Mouse (Mus musculus) spleen, postnatal 14 days (tissue): ENCODE data around the gene Ssna1.
A peak's percentile ranks its signal among the peaks of the same experiment; 100 is the strongest.

ENCODE experiments used
- DNase-seq, 2 experiments: peaks; one replicate each; pipeline ENCODE4 v3.0.0; 2021 to 2022; ENCODE audit warnings: low spot score in 2 of 2

Ssna1 gene

GRCm38 (mm10) chr2:25231038-25231437, 41.2 kb downstream of the Ssna1 start:
- DNase-seq = no peak

DNA sequence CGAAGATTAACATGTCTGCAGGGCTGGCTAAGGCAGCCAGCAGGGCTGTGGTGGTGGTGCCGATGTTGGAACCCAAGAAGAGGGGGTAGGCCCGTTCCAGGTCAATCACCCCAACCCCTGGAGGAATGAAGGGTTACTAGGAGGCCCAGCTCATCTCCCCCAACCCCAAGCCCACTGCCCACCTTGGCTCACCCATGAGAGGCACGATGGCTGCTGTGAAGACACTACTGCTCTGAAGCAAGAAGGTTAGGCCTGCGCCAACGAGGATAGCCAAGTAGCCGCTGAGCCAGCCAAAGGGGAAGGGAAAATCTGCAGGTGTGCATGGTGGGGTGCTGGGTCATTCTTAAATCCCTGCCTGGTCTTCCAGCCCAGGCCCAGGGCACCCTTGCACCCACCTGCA, 41.7 kb downstream of the Ssna1 start:
- no peak for DNase-seq

GRCm38 (mm10) chr2:25229582-25229981, 42.7 kb downstream of the Ssna1 start:
- no peak for DNase-seq

DNA sequence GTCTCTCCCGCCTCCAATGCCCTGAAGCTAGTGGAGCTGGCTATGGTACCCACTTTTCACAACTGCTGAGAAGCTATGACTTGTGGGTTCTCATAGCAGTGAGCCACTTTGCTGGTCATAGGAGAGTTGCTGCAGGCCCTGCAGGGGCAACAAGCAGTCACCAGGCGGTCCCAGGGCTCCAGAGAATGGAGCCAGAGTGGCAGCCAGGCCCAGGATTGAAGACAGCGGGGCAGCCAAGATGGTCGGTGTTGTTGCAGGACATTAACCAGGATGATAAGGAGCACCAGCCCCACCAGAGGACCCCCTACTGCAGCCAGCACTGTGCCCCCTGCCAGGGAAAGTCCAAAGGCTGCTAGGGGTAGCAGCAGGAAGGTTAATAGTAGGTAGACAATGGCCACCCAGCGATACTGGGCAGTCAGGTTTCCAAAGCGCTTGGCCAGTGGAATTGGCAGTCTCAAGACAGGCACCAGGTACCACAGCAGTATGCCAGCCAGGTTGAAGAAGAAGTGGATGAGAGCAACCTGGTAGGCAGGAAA, 43.2 kb downstream of the Ssna1 start:
- DNase-seq = no peak

GRCm38 (mm10) chr2:25228431-25228889, 43.8 kb downstream of the Ssna1 start:
- peak; percentile 74 to 89 for DNase-seq

GRCm38 (mm10) chr2:25227406-25227805, 44.8 kb downstream of the Ssna1 start:
- DNase-seq = no peak

- no peak for DNase-seq
Measured at GRCm38 (mm10) chr2:25226864-25227263, 45.4 kb downstream of the Ssna1 start.

- DNase-seq = no peak
Measured at GRCm38 (mm10) chr2:25225811-25226379, 46.3 kb downstream of the Ssna1 start.

DNA sequence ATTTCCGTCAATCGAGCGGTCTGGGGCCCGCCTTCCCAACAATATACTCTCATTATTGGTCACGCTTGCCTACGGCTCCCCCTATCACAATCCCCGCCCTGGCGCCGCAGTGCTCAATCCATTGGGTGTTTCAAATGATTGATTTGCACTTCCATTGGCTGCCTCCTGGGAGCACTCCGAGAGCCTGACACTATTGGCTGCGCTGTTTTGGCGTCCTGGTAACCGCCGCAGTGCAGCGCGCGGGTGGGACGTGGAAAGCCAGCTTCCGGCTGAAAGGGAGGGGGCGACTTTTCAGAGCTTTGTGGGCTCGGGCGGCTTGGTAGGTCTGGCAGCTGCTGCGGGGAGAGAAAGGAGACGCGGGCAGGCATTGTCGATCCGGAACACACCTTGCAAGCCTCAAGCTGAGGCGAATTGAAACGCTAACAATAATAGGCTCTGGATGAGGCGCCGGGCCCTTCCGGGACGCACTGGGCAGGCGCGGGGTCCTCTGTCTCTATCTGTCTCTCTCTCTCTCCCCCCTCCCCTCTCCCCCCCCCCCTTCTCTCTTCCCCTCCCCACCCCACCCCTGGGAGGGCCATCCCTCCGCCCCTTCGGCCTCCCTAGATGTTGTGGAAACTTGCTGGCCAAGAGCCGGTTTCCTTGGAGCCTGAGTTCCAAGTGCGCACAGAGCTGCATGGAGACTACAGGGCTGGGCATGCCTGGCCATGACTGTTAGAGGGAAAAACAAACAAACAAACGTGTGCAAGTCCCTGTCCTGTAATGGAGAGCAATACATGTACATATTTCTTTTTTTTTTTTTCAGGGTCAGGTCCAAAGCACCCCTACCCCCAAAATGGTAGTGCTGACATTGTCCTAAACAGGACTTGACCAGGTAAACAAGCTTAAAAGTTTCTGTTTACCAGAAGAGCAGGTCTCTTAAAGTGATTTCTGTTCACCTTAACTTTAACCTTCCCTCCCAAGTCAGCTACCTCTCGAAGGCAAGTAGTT, 47.2 kb downstream of the Ssna1 start:
- DNase-seq = peak; percentile 93 to 95

DNA sequence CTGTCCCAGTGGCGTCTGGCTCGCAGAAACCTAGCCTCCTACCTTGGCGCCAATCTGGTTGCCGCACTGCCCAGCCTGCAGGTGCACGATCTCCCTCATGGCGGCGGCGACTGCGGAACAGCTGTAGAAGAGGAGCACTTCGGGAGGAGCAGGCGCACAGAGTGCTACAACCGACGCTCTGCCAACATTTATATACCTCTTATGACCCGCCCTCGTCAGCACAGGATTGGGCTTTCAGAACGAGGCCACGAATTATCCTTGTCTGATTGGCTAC, 47.8 kb downstream of the Ssna1 start, which contains the start of gene Tubb4b:
TSS of gene Tubb4b (minus strand) at position 211 of the 274 bp plus-strand sequence.
- DNase-seq = no peak

DNA sequence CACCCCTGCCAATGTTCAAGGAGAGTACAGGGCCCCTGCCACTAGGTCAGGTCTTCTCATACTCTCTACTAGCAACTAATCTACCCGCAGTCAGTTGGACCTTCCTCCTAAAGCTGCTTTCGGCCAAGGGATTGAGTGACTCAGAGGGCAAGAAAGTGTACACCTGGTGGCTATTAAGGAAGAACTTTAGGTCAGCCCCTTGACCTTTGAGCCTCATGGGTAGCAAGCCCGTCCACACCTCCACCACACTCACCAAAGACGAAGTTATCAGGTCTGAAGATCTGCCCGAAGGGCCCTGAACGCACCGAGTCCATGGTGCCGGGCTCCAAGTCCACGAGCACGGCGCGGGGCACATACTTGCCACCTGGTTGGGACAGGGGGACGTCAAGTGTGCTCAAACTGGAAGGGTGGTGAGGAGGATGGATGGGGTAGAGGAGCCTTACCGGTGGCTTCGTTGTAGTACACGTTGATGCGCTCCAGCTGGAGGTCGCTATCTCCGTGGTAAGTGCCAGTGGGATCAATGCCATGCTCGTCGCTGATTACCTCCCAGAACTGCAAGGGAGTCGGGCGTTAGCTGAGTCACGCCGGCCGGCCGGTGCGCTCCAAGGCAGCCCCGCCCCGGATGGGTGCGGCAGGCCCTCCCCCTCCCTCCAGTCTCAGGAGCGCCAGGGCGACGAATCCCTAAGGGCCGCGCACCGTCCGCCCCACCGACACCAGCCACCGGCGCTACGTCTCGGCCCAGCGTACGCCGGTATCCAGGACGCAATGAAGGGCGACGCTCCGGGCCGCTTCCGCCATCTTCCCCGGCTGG, 48.4 kb downstream of the Ssna1 start:
- DNase-seq = peak; percentile 83 to 86

DNA sequence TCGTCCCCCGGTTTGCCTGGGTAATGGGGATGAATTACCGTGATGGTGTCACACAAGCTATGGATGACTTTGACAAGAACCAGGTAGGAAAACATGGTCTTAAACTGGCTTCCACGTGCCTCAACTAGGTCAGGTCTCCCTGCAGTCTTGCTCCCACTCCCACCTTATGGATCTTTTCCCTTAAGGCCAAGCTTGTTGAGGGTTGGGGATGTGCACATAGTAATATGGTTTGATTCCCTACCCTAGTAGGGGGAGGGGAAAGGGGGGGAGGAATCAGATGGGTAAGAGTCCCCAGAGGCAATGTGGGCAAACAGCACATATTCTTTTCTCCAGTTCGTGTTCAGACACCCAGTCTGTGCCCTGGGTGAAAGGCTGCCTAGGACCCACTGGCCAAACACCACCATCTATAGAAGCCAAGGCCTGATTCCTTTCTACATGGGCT, 50.9 kb downstream of the Ssna1 start:
- DNase-seq = no peak
